Mouse (Mus musculus) liver, adult (tissue): ENCODE data around the gene Eif2a.

Experiments
- GATA4 ChIP-seq: IDR thresholded peaks from 2 replicates; pipeline ENCODE4 v1.6.1; 2014; ENCODE audit warnings: mild to moderate bottlenecking, low read length; ENCODE audit not compliant: insufficient replicate concordance

The Eif2a gene

GRCm38 (mm10) chr3:58517258-58517657 lies 8.4 kb upstream of the Eif2a start:
- TF ChIP-seq GATA4 = no peak

DNA sequence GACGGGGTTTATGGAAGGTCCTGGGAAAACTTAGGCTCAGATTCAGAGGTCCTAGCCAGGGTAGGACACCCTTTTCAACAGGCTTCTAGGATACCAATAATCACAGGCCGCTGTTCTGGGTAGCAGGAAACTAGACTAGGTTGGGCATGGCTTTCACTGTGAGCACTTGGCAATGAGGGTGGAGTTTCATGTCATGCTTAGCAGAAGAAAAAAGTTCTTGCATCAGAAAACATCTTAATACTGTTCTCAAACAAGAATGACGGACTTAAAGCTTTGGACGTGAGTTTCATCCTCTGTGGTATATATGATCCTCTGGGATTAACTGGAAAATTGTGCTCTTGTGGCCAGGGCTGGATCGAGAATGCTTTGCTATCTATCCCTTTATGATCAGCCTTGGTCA lies 7.8 kb upstream of the Eif2a start:
- no peak for TF ChIP-seq GATA4

GRCm38 (mm10) chr3:58518962-58519361 lies 6.7 kb upstream of the Eif2a start:
- TF ChIP-seq GATA4 = no peak

DNA sequence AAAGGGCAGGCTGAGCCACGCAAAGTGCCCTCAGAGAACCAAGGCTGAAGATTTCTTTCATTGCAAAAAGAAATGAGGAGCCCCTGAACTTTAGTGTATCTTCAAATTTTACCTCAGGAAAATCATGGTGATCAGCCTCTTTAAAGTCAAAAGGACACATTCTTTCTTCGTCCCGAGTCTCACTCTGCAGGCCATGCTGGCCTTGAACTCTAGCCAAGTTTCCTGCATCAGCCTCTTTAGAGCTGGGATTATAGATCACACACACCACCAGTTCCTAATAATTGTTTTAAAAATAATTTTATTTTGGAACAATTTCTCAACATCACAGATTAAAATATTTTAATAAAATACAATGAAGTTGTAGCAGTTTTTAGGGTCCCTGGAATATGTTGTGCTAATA lies 6.1 kb upstream of the Eif2a start:
- TF ChIP-seq GATA4 = no peak

DNA sequence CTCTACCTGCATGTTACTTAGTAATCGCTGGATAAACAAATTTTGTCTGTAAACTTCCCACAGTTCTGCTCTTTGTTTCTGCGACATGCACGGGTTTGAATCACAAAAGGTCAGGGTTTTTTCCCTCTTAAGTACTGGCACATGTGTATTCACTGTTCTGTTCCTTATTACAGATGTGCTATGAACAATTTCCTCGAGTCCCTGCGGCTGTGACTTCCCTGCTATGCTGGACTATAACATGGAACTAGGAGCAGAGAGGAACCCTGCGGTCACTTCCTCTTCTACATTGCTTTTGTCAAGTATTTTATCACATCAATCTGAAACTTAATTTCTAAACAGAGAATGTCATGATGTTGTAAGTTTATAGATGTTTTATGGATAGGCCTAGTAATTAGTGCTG lies 5.3 kb upstream of the Eif2a start:
- TF ChIP-seq GATA4 = no peak

DNA sequence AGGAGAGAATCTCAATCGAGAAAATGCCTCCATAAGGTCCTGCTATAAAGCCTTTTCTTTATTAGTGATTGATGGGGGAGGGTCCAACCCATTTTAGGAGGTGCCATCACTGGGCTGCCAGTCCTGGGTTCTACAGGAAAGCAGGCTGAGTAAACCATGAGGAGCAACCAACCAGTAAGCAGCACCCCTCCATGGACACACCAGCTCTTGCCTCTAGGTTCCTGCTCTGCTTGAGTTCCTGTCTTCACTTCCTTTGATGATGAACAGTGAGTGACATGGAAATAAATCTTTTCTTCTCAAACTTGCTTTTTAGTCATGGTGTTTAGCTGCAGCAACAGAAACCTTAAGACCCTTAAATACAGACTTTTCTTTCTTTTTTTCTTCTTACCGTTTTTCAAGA lies 4.3 kb upstream of the Eif2a start:
- no peak for TF ChIP-seq GATA4

DNA sequence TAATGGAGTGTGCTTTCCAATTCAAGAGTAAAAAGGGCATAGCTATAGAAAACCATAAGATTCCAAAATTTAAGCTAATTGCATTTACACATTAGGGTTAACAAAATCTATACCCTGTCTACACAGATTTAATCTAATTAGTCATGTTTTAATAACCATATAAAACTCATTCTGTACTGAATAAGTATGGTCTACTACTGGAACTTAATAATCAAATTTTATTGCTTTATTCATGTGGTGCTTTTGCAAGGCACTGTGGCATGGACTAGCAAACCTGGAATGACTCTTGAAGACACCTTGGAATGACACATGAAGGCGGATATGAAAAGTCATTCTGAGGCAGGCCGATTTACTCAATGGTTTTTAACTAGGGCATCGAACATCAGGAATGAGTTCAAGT lies 2.2 kb upstream of the Eif2a start:
- TF ChIP-seq GATA4 = no peak

- no peak for TF ChIP-seq GATA4
Observed at GRCm38 (mm10) chr3:58524246-58524645, 1.4 kb upstream of the Eif2a start.

GRCm38 (mm10) chr3:58525166-58525565 lies 455 bp upstream of the Eif2a start:
- no peak for TF ChIP-seq GATA4

GRCm38 (mm10) chr3:58526408-58526737 lies 752 bp downstream of the Eif2a start:
- TF ChIP-seq GATA4 = no peak

DNA sequence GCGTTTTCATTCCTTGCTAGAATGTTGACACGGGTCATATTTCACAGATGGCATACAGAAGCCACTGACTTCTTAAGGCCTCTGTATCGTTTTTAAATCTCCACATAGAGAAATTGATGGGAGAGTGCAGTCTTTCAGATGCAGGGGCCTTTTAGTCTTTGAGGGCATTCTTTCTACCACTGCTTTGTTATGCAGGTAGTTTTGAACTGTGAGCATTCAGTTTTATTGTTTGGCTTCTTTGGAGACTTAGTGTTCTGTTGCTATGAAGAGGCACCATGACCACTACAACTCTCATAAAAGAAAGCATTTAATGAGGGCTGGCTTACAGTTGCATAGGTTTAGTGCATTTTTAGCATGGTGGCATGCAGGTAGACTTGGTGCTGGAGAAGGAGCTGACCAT lies 11.0 kb downstream of the Eif2a start:
- no peak for TF ChIP-seq GATA4

DNA sequence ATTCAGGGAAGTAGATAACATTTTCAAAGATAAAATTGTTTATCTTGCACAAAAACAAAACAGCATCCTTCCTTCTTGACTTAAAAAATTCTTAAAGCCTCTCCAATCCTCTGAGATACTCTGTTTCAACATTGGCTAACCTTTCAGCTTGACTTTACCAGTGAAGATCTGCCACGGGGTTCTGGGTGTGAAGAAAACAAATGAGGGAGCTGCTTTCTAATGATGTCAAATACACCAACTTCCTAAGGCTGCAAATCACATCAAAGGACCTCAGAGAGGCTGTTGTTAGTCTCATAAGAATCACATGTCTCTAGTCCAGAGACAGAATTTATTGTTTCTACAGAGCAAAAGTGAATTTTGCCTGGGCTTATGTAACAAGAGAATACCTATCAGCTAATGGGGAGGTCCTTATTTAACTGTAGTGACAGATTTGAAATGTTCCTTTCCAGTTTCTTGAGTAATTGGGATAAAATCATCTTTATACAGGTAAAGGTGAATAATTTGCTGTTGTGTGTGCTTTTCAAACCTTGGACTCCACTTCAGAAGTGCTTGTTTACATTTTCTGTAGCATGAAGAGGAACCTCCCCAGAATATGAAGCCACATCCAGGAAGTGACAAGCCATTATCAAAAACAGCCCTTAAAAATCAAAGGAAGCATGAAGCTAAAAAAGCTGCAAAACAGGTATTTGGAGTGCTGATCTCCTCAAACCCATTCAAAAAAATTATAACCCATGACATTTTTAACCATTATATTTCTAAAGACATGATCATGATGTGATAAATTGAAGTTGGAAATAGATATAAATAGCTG lies 26.6 kb downstream of the Eif2a start:
- TF ChIP-seq GATA4 = no peak

GRCm38 (mm10) chr3:58556649-58557048 lies 31.0 kb downstream of the Eif2a start:
- TF ChIP-seq GATA4 = no peak

GRCm38 (mm10) chr3:58559887-58560286 lies 34.3 kb downstream of the Eif2a start:
- TF ChIP-seq GATA4 = no peak

- TF ChIP-seq GATA4 = peak; percentile 46; the same call in 1 of the 2 replicates
Observed at GRCm38 (mm10) chr3:58561437-58561836, 35.8 kb downstream of the Eif2a start.

- TF ChIP-seq GATA4 = no peak
Observed at GRCm38 (mm10) chr3:58570821-58571220, 45.2 kb downstream of the Eif2a start.

DNA sequence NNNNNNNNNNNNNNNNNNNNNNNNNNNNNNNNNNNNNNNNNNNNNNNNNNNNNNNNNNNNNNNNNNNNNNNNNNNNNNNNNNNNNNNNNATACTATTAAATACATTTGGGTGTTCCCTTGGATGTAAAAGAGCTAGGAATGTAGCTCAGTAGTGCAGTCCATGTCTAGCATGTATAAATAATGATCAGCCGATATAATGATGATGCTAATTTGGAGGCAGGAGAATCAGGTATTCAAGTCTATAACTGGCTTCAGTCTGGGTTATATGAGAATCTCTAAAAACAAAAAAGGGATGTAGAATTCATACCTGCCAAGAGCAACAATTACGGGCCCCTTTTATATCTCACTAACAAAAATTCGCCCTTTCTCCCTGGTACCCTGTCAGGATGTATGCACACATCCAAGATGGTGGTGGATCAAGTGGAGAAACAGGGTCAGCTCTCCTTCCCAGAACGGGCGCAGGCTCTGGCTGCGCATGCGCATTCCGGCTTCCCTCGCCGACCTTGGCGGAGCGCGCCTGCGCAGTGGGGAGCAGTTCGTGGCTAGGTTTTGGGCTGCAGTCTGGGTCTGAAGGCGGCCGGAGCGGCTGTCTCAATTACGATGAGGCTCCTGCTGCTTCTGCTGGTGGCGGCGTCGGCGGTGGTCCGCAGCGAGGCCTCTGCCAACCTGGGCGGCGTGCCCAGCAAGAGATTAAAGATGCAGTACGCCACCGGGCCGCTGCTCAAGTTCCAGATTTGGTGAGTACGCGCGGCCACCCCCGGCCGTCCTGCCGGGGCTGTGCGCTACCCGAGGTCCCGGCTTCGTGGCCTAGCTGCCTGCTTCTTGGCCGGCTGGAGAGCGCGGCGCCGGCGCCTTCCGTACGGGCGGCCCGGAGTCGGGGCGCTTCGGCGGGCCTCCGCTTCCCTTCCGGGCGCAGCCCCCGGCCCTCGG lies 50.8 kb downstream of the Eif2a start, which contains the start of gene Selenot:
Selenot (plus strand) TSS at position 500 of the 930 bp plus-strand sequence.
- no peak for TF ChIP-seq GATA4

- no peak for TF ChIP-seq GATA4
Observed at GRCm38 (mm10) chr3:58577067-58577503, 51.5 kb downstream of the Eif2a start.
